Mouse (Mus musculus) neural tube, embryonic 12.5 days (tissue): ENCODE data around the gene Trpc5. TPM values are rescaled to one million over a fixed set of nuclear protein-coding genes. Genes with fewer than 3 reads are reported as not detected.
A peak's percentile ranks its signal among the peaks of the same experiment; 100 is the strongest.

Source experiments
- ATAC-seq: fragments of 200-750 bp; cut with Nextera tagmentation; 2 replicates; pipeline ENCODE4 v1.8.0; 2017; ENCODE audit warnings: low read depth, mild to moderate bottlenecking, moderate TSS enrichment, moderate library complexity; ENCODE audit not compliant: low FRiP score
- H3K27ac ChIP-seq: fragments of 300-500 bp; sonication (generic); 2 replicates; pipeline ENCODE4 v1.5.1; 2016
- H3K27me3 ChIP-seq: fragments of 300-500 bp; sonication (generic); replicated peaks from 2 replicates; pipeline ENCODE4 v1.6.1; 2016; ENCODE audit warnings: mild to moderate bottlenecking
- H3K36me3 ChIP-seq: fragments of 300-500 bp; sonication (generic); 2 replicates; pipeline ENCODE4 v1.6.1; 2016; ENCODE audit warnings: mild to moderate bottlenecking
- H3K4me1 ChIP-seq: fragments of 300-500 bp; sonication (generic); 2 replicates; pipeline ENCODE4 v1.6.1; 2016
- H3K4me2 ChIP-seq: fragments of 300-500 bp; sonication (generic); replicated peaks from 2 replicates; pipeline ENCODE4 v1.6.1; 2016; ENCODE audit warnings: mild to moderate bottlenecking
- H3K4me3 ChIP-seq: fragments of 300-500 bp; sonication (generic); 2 replicates; pipeline ENCODE4 v1.5.1; 2016
- H3K9ac ChIP-seq: fragments of 300-500 bp; sonication (generic); 2 replicates; pipeline ENCODE4 v1.6.1; 2016; ENCODE audit warnings: mild to moderate bottlenecking
- H3K9me3 ChIP-seq: fragments of 300-500 bp; sonication (generic); 2 replicates; pipeline ENCODE4 v1.6.1; 2016; ENCODE audit warnings: mild to moderate bottlenecking
- WGBS: fragments of 180-500 bp; shearing (Covaris S2); methylation state at CpG from one replicate; pipeline ENCODE4 v1.1.7; 2016; 5-methylcytosine and 5-hydroxymethylcytosine counted together
- polyA plus RNA-seq: library from polyadenylated mRNA; unstranded; fragments of >200 nt; fragmentation: Nextera tagmentation; extraction: Ambion mirVana; gene quantifications from 2 replicates; pipeline ENCODE4 v1.2.1, GENCODE M21; 2016

Gene Trpc5
- polyA plus RNA-seq, 1 experiment from 2014 or later, result 0.51 TPM

GRCm38 (mm10) chrX:144491394-144491793, 196.6 kb downstream of the Trpc5 start:
- Histone ChIP-seq H3K4me1 (no peaks in the 10 kb centered on the region), H3K9me3 (no peaks in the 10 kb centered on the region), H3K4me2 (no peak overlapping the region), H3K9ac (no peak overlapping the region), H3K4me3 (no peak overlapping the region), H3K36me3 (no peaks in the 10 kb centered on the region), H3K27ac (no peak overlapping the region), H3K27me3 (no peaks in the 10 kb centered on the region)
- ATAC-seq, result no peak
- 83% methylated on average over 1 of the region's 1 CpGs for WGBS

GRCm38 (mm10) chrX:144464416-144464815, 223.6 kb downstream of the Trpc5 start:
- no peak for ATAC-seq
- no peak overlapping the region for H3K27ac ChIP-seq
- no peaks in the 10 kb centered on the region for H3K36me3 ChIP-seq
- no peaks in the 10 kb centered on the region for H3K27me3 ChIP-seq
- no peak overlapping the region for H3K4me2 ChIP-seq
- H3K4me3 ChIP-seq, result no peak overlapping the region
- no peaks in the 10 kb centered on the region for H3K9me3 ChIP-seq
- no peak overlapping the region for H3K9ac ChIP-seq
- WGBS, result 97% methylated on average over 2 of the region's 2 CpGs
- H3K4me1 ChIP-seq, result no peaks in the 10 kb centered on the region

- H3K4me2 ChIP-seq, result no peak within 1 kb of the TSS
- no peak within 1 kb of the TSS for H3K27ac ChIP-seq
- no peaks in the 10 kb centered on the region for H3K36me3 ChIP-seq
- H3K9me3 ChIP-seq, result no peaks in the 10 kb centered on the region
- H3K4me1 ChIP-seq, result no peaks in the 10 kb centered on the region
- H3K27me3 ChIP-seq, result no peaks in the 10 kb centered on the region
- H3K9ac ChIP-seq, result no peak within 1 kb of the TSS
- no peak for ATAC-seq
- 90% methylated on average over 5 of the region's 5 CpGs for WGBS
- H3K4me3 ChIP-seq, result no peak within 1 kb of the TSS
Observed at GRCm38 (mm10) chrX:144456281-144456680, 231.7 kb downstream of the Trpc5 start, which contains the start of gene Trpc5os. Trpc5os (plus strand) TSS chrX:144456581.

GRCm38 (mm10) chrX:144423848-144424247, 264.1 kb downstream of the Trpc5 start:
- no peak overlapping the region for H3K9ac ChIP-seq
- H3K4me1 ChIP-seq, result no peaks in the 10 kb centered on the region
- no peaks in the 10 kb centered on the region for H3K27me3 ChIP-seq
- no peak overlapping the region for H3K4me3 ChIP-seq
- no peak overlapping the region for H3K4me2 ChIP-seq
- 80% methylated on average over 3 of the region's 3 CpGs for WGBS
- H3K36me3 ChIP-seq, result no peaks in the 10 kb centered on the region
- ATAC-seq, result no peak
- no peaks in the 10 kb centered on the region for H3K9me3 ChIP-seq
- no peak overlapping the region for H3K27ac ChIP-seq

GRCm38 (mm10) chrX:144421091-144421490, 266.9 kb downstream of the Trpc5 start:
- Histone ChIP-seq H3K27ac (no peak overlapping the region), H3K4me1 (no peaks in the 10 kb centered on the region), H3K4me3 (no peak overlapping the region), H3K4me2 (no peak overlapping the region), H3K9me3 (no peaks in the 10 kb centered on the region), H3K27me3 (no peaks in the 10 kb centered on the region), H3K36me3 (no peaks in the 10 kb centered on the region), H3K9ac (no peak overlapping the region)
- ATAC-seq, result no peak
- 86% methylated on average over 1 of the region's 1 CpGs for WGBS

GRCm38 (mm10) chrX:144420259-144420658, 267.7 kb downstream of the Trpc5 start:
- 60% methylated on average over 1 of the region's 1 CpGs for WGBS
- ATAC-seq, result no peak
- no peak overlapping the region for H3K9ac ChIP-seq

GRCm38 (mm10) chrX:144408036-144408435, 279.9 kb downstream of the Trpc5 start:
- ATAC-seq, result no peak
- no peak overlapping the region for H3K27ac ChIP-seq
- WGBS, result 83% methylated on average over 5 of the region's 5 CpGs

More at GRCm38 (mm10) chrX:144420259-144420658, 267.7 kb downstream of the Trpc5 start:
- Histone ChIP-seq H3K4me1 (no peaks in the 10 kb centered on the region), H3K4me3 (no peak overlapping the region), H3K27ac (no peak overlapping the region), H3K36me3 (no peaks in the 10 kb centered on the region), H3K9me3 (no peaks in the 10 kb centered on the region), H3K27me3 (no peaks in the 10 kb centered on the region), H3K4me2 (no peak overlapping the region)

GRCm38 (mm10) chrX:144403526-144403925, 284.5 kb downstream of the Trpc5 start:
- H3K27ac ChIP-seq, result no peak overlapping the region
- H3K36me3 ChIP-seq, result no peaks in the 10 kb centered on the region
- WGBS, result 38% methylated on average over 7 of the region's 7 CpGs
- no peak overlapping the region for H3K9ac ChIP-seq
- H3K4me1 ChIP-seq, result no peaks in the 10 kb centered on the region
- H3K4me2 ChIP-seq, result no peak overlapping the region
- H3K27me3 ChIP-seq, result no peaks in the 10 kb centered on the region
- peak; percentile 53; the same call in 1 of the 2 replicates for ATAC-seq
- H3K4me3 ChIP-seq, result no peak overlapping the region
- H3K9me3 ChIP-seq, result no peaks in the 10 kb centered on the region

More at GRCm38 (mm10) chrX:144408036-144408435, 279.9 kb downstream of the Trpc5 start:
- Histone ChIP-seq H3K4me1 (no peaks in the 10 kb centered on the region), H3K9ac (no peak overlapping the region), H3K4me2 (no peak overlapping the region), H3K4me3 (no peak overlapping the region), H3K27me3 (no peaks in the 10 kb centered on the region), H3K9me3 (no peaks in the 10 kb centered on the region), H3K36me3 (no peaks in the 10 kb centered on the region)

GRCm38 (mm10) chrX:144374196-144374595, 313.8 kb downstream of the Trpc5 start:
- no peaks in the 10 kb centered on the region; the same call in 1 of the 2 replicates for H3K36me3 ChIP-seq
- H3K4me1 ChIP-seq, result no peaks in the 10 kb centered on the region
- no peaks in the 10 kb centered on the region for H3K9me3 ChIP-seq
- no peak for ATAC-seq
- no peaks in the 10 kb centered on the region for H3K27me3 ChIP-seq
- no peak overlapping the region for H3K9ac ChIP-seq
- no peak overlapping the region for H3K4me3 ChIP-seq
- H3K27ac ChIP-seq, result no peak overlapping the region
- WGBS, result 84% methylated on average over 2 of the region's 2 CpGs
- H3K4me2 ChIP-seq, result no peak overlapping the region

- Histone ChIP-seq H3K4me3 (no peak overlapping the region), H3K9ac (no peak overlapping the region), H3K4me2 (no peak overlapping the region), H3K27ac (no peak overlapping the region), H3K36me3 (no peaks in the 10 kb centered on the region), H3K4me1 (no peaks in the 10 kb centered on the region), H3K9me3 (no peaks in the 10 kb centered on the region), H3K27me3 (no peaks in the 10 kb centered on the region)
- no peak for ATAC-seq
Observed at GRCm38 (mm10) chrX:144338355-144338754, 349.6 kb downstream of the Trpc5 start.

- Histone ChIP-seq H3K36me3 (no peaks in the 10 kb centered on the region), H3K4me2 (no peak overlapping the region), H3K9me3 (no peaks in the 10 kb centered on the region), H3K27me3 (no peaks in the 10 kb centered on the region), H3K4me1 (no peaks in the 10 kb centered on the region), H3K27ac (no peak overlapping the region), H3K4me3 (no peak overlapping the region), H3K9ac (no peak overlapping the region)
- ATAC-seq, result no peak
Observed at GRCm38 (mm10) chrX:144337938-144338337, 350.0 kb downstream of the Trpc5 start.

- no peak for ATAC-seq
- Histone ChIP-seq H3K4me3 (no peak overlapping the region), H3K27me3 (no peaks in the 10 kb centered on the region), H3K4me1 (no peaks in the 10 kb centered on the region), H3K36me3 (no peaks in the 10 kb centered on the region), H3K9ac (no peak overlapping the region), H3K9me3 (no peaks in the 10 kb centered on the region), H3K27ac (no peak overlapping the region), H3K4me2 (no peak overlapping the region)
- WGBS, result 42% methylated on average over 8 of the region's 8 CpGs
Observed at GRCm38 (mm10) chrX:144335332-144336015, 352.5 kb downstream of the Trpc5 start.
